Mouse (Mus musculus): ENCODE results near the gene Eri2. TPM values are rescaled to one million over a fixed set of nuclear protein-coding genes. Genes with fewer than 3 reads are reported as not detected.

The Eri2 gene
- polyA plus RNA-seq, 1 experiment from 2014 or later = 27.0 TPM

GRCm38 (mm10) chr7:119727621-119728020 lies 66.2 kb downstream of the Eri2 start:
- Histone ChIP-seq H3K27ac (no peak overlapping the region), H3K27me3 (ENCODE audit: insufficient read depth, poor library complexity, severe bottlenecking) (no peaks in the 10 kb centered on the region), H3K36me3 (no peaks in the 10 kb centered on the region), H3K4me3 (no peak overlapping the region), H3K4me1 (replicated peaks) (no peaks in the 10 kb centered on the region), H3K9me3 (0 out of 2 replicates have a peak, but pooled peaks cover 5% of the 10 kb centered on the region)
- 87% methylated on average over 2 of the region's 2 CpGs for WGBS
- no peak for DNase-seq (ENCODE audit: low spot score)

GRCm38 (mm10) chr7:119720947-119721310 lies 72.9 kb downstream of the Eri2 start:
- peak overlapping the region; percentile 93 for H3K27ac ChIP-seq
- peak overlapping the region; percentile 93 for H3K4me3 ChIP-seq
- H3K4me1 ChIP-seq (replicated peaks) = peaks cover 8% of the 10 kb centered on the region
- H3K9me3 ChIP-seq = no peaks in the 10 kb centered on the region
- peaks cover 33% of the 10 kb centered on the region for H3K36me3 ChIP-seq
- WGBS = 19% methylated on average over 8 of the region's 8 CpGs
- DNase-seq (ENCODE audit: low spot score) = no peak
- H3K27me3 ChIP-seq (ENCODE audit: insufficient read depth, poor library complexity, severe bottlenecking) = no peaks in the 10 kb centered on the region

- Histone ChIP-seq H3K4me1 (replicated peaks) (peaks cover 8% of the 10 kb centered on the region), H3K27me3 (ENCODE audit: insufficient read depth, poor library complexity, severe bottlenecking) (no peaks in the 10 kb centered on the region), H3K9me3 (no peaks in the 10 kb centered on the region), H3K4me3 (peak within 1 kb of the TSS; percentile 93), H3K36me3 (peaks cover 38% of the 10 kb centered on the region), H3K27ac (peak within 1 kb of the TSS; percentile 93)
- peak; percentile 93 for DNase-seq (ENCODE audit: low spot score)
- under 1% methylated on average over 60 of the region's 60 CpGs for WGBS
Observed at GRCm38 (mm10) chr7:119720253-119720946, 73.5 kb downstream of the Eri2 start, which contains the start of gene Thumpd1. TSS of gene Thumpd1 (minus strand) at chr7:119720798.

Other genes with a start within 250 kb of the Eri2 start
- not detected in 2 replicates for gene Acsm2, start 239.7 kb downstream of the Eri2 start, polyA plus RNA-seq (2016; fragmentation: Nextera tagmentation; extraction: Ambion mirVana)
- gene Acsm1, start 187.0 kb downstream of the Eri2 start, polyA plus RNA-seq (2016; fragmentation: Nextera tagmentation; extraction: Ambion mirVana) = not detected in 2 replicates
- gene Acsm4, start 104.0 kb downstream of the Eri2 start, polyA plus RNA-seq (2016; fragmentation: Nextera tagmentation; extraction: Ambion mirVana) = not detected in 2 replicates
- 83.8 and 102 TPM in 2 replicates for gene Thumpd1, start 73.3 kb downstream of the Eri2 start, polyA plus RNA-seq (2016; fragmentation: Nextera tagmentation; extraction: Ambion mirVana)
- 0.11 and 0.20 TPM in 2 replicates for gene Acsm3, start 33.1 kb downstream of the Eri2 start, polyA plus RNA-seq (2016; fragmentation: Nextera tagmentation; extraction: Ambion mirVana)
- 27.3 and 28.3 TPM in 2 replicates for gene Rexo5, start 52 bp downstream of the Eri2 start, polyA plus RNA-seq (2016; fragmentation: Nextera tagmentation; extraction: Ambion mirVana)
- 12.0 and 14.3 TPM in 2 replicates for gene Lyrm1, start 101.8 kb upstream of the Eri2 start, polyA plus RNA-seq (2016; fragmentation: Nextera tagmentation; extraction: Ambion mirVana)
- 11.4 and 14.7 TPM in 2 replicates for gene Dcun1d3, start 102.2 kb upstream of the Eri2 start, polyA plus RNA-seq (2016; fragmentation: Nextera tagmentation; extraction: Ambion mirVana)

All from hindbrain, embryonic 10.5 days (tissue).